Comparison of ENCODE assay signal across 22 mouse cellular contexts in the genomic region with DNA sequence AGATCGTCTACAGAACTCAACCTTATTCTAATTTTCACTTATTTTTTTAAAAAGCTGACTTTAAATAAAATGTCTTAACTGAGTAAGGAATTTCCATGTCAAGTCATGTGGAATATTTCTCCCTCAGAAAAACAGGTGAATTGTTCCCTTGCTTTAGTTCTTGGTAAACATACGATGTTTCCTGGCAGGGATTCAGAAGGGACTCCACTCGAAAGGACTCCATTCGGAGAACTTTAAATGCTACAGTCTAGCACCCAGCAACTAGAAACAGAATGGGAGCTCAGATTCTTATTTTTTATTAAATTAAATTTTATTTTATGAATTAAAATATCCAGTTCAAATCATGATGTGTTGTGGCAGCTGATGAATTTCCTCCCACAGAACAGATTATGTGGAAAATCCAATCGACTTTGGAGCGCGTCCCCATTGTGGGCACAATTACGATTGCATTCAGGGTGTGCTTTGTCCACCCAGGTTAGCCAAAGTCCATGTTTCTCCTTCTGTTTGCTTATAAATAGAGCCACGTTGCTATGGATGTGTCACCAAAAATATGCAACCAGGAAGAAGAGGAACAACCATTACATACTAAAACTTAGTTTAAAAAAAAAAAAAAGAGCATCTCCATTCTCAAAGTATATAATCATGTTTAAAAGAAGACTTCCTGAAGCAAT.
A peak's percentile ranks its signal among the peaks of the same experiment; 100 is the strongest.
DNase-seq lines count a peak whose midpoint lies in the region; ATAC-seq and TF ChIP-seq lines count a peak whose summit lies in the region.
"Had no signal": no experiment of that assay in that cellular context is flagged by ENCODE, and none has a peak within 500 bp of the region (broad histone marks: within the 10 kb centered on the region; RNA-seq: fewer than 3 reads in every experiment).

No protein-coding gene starts in this region.

- no peak overlapping the region for H3K27ac ChIP-seq in intestine, postnatal 0 days (ENCODE audit: low read depth, low read length)
- no peak overlapping the region for H3K27ac ChIP-seq in intestine, embryonic 15.5 days
- no peak overlapping the region for H3K27ac ChIP-seq in lung, embryonic 14.5 days (ENCODE audit: low read depth)
- no peak overlapping the region for H3K27ac ChIP-seq in stomach, postnatal 0 days (replicated peaks)
- H3K27ac ChIP-seq in hindbrain, embryonic 14.5 days: no peak overlapping the region
- H3K27ac ChIP-seq: embryonic facial prominence, embryonic 12.5 days; embryonic facial prominence, embryonic 15.5 days; gastrocnemius, adult 2 months; hindbrain, embryonic 13.5 days had no signal

- no peak for TF ChIP-seq EP300 in stomach, postnatal 0 days (optimal IDR thresholded peaks at IDR 0.05)

- peak; percentile 87 for ATAC-seq in intestine, postnatal 0 days
- ATAC-seq in intestine, embryonic 15.5 days: no peak
- ATAC-seq in lung, embryonic 14.5 days (ENCODE audit: insufficient read depth): no peak
- ATAC-seq in stomach, postnatal 0 days (ENCODE audit: low FRiP score, low TSS enrichment): peak; percentile 96
- ATAC-seq in hindbrain, embryonic 14.5 days (ENCODE audit: low FRiP score): no peak
- ATAC-seq: forebrain, embryonic 14.5 days; forebrain, postnatal 0 days; Patski had no signal

- H3K4me2 ChIP-seq in intestine, postnatal 0 days (replicated peaks; ENCODE audit: low read depth): no peak overlapping the region
- H3K4me2 ChIP-seq in intestine, embryonic 15.5 days (replicated peaks): no peak overlapping the region
- no peak overlapping the region for H3K4me2 ChIP-seq in lung, embryonic 14.5 days
- no peak overlapping the region for H3K4me2 ChIP-seq in stomach, postnatal 0 days (replicated peaks; ENCODE audit: low read depth)
- no peak overlapping the region for H3K4me2 ChIP-seq in hindbrain, embryonic 14.5 days (replicated peaks)
- H3K4me2 ChIP-seq: embryonic facial prominence, embryonic 12.5 days; embryonic facial prominence, embryonic 15.5 days; heart, embryonic 11.5 days; hindbrain, embryonic 13.5 days had no signal

- no peaks in the 10 kb centered on the region for H3K4me1 ChIP-seq in intestine, postnatal 0 days (replicated peaks; ENCODE audit: control insufficient read depth, insufficient read depth, low read length)
- H3K4me1 ChIP-seq in intestine, embryonic 15.5 days (replicated peaks): no peaks in the 10 kb centered on the region
- H3K4me1 ChIP-seq in lung, embryonic 14.5 days (ENCODE audit: insufficient read depth): 0 out of 2 replicates have a peak, but pooled peaks cover 3% of the 10 kb centered on the region
- no peaks in the 10 kb centered on the region for H3K4me1 ChIP-seq in stomach, postnatal 0 days (replicated peaks; ENCODE audit: control insufficient read depth, insufficient read depth)
- no peaks in the 10 kb centered on the region for H3K4me1 ChIP-seq in hindbrain, embryonic 14.5 days (replicated peaks; ENCODE audit: control insufficient read depth, insufficient read depth, low read length)
- H3K4me1 ChIP-seq: embryonic facial prominence, embryonic 12.5 days; hindbrain, embryonic 13.5 days had no signal

- no peaks in the 10 kb centered on the region for H3K9me3 ChIP-seq in intestine, postnatal 0 days (ENCODE audit: control insufficient read depth)
- H3K9me3 ChIP-seq in intestine, embryonic 15.5 days: no peaks in the 10 kb centered on the region
- H3K9me3 ChIP-seq in lung, embryonic 14.5 days (ENCODE audit: low read depth, low read length): no peaks in the 10 kb centered on the region
- H3K9me3 ChIP-seq in stomach, postnatal 0 days (ENCODE audit: control insufficient read depth, low read length): no peaks in the 10 kb centered on the region
- no peaks in the 10 kb centered on the region for H3K9me3 ChIP-seq in hindbrain, embryonic 14.5 days (ENCODE audit: control insufficient read depth, low read length)
- H3K9me3 ChIP-seq: embryonic facial prominence, embryonic 12.5 days; embryonic facial prominence, embryonic 15.5 days; hindbrain, embryonic 13.5 days had no signal

- TF ChIP-seq CTCF in intestine, postnatal 0 days (IDR thresholded peaks at IDR 0.05; ENCODE audit: low read depth): no peak
- no peak for TF ChIP-seq CTCF in lung, embryonic 14.5 days (IDR thresholded peaks at IDR 0.05; ENCODE audit: low read depth)
- no peak for TF ChIP-seq CTCF in stomach, postnatal 0 days (IDR thresholded peaks at IDR 0.05; ENCODE audit: low read depth)

- H3K36me3 ChIP-seq in intestine, postnatal 0 days (ENCODE audit: control insufficient read depth, insufficient read depth): no peaks in the 10 kb centered on the region
- no peaks in the 10 kb centered on the region for H3K36me3 ChIP-seq in intestine, embryonic 15.5 days
- no peaks in the 10 kb centered on the region for H3K36me3 ChIP-seq in lung, embryonic 14.5 days (ENCODE audit: insufficient read depth)
- H3K36me3 ChIP-seq in stomach, postnatal 0 days (ENCODE audit: control insufficient read depth, insufficient read depth, low read length): no peaks in the 10 kb centered on the region
- H3K36me3 ChIP-seq in hindbrain, embryonic 14.5 days (replicated peaks; ENCODE audit: control insufficient read depth, insufficient read depth): no peaks in the 10 kb centered on the region
- H3K36me3 ChIP-seq: embryonic facial prominence, embryonic 12.5 days; embryonic facial prominence, embryonic 15.5 days; hindbrain, embryonic 13.5 days had no signal

- no peak overlapping the region for H3K4me3 ChIP-seq in intestine, postnatal 0 days (ENCODE audit: low read depth, low read length)
- no peak overlapping the region for H3K4me3 ChIP-seq in intestine, embryonic 15.5 days (replicated peaks)
- H3K4me3 ChIP-seq in lung, embryonic 14.5 days (ENCODE audit: low read depth, low read length): no peak overlapping the region
- H3K4me3 ChIP-seq in stomach, postnatal 0 days (ENCODE audit: low read depth, low read length): no peak overlapping the region
- no peak overlapping the region for H3K4me3 ChIP-seq in hindbrain, embryonic 14.5 days (replicated peaks; ENCODE audit: low read length)
- H3K4me3 ChIP-seq: embryonic facial prominence, embryonic 12.5 days; embryonic facial prominence, embryonic 15.5 days; gastrocnemius, adult 2 months; hindbrain, embryonic 13.5 days had no signal

- no peak overlapping the region for H3K9ac ChIP-seq in intestine, postnatal 0 days (ENCODE audit: low read depth, low read length)
- no peak overlapping the region for H3K9ac ChIP-seq in intestine, embryonic 15.5 days
- no peak overlapping the region for H3K9ac ChIP-seq in lung, embryonic 14.5 days
- H3K9ac ChIP-seq in stomach, postnatal 0 days (ENCODE audit: low read length): no peak overlapping the region
- H3K9ac ChIP-seq in hindbrain, embryonic 14.5 days: no peak overlapping the region
- H3K9ac ChIP-seq: embryonic facial prominence, embryonic 12.5 days; embryonic facial prominence, embryonic 15.5 days; forebrain, postnatal 0 days; hindbrain, embryonic 13.5 days had no signal

- DNase-seq in lung, embryonic 14.5 days: peak; percentile 35
- no peak for DNase-seq in lung, postnatal 14 days
- peak; percentile 27 for DNase-seq in Muller cell, postnatal 12 days (ENCODE audit: inconsistent ontology term)
- peak; percentile 62 for DNase-seq in stomach, postnatal 0 days (ENCODE audit: low spot score)
- no peak for DNase-seq in hindbrain, embryonic 14.5 days (ENCODE audit: low spot score)
- DNase-seq: adrenal gland, postnatal 10 days; adrenal gland, postnatal 36 days; cerebellum, adult 18-20 months; cerebellum, adult 9-10 months; cerebellum, postnatal 14 days; forebrain, postnatal 0 days; gastrocnemius, adult 2 months; gastrocnemius, postnatal 14 days; heart, adult 11 months had no signal

- 59% methylated on average over 9 of the region's 9 CpGs for WGBS in intestine, postnatal 0 days
- 65% methylated on average over 9 of the region's 9 CpGs for WGBS in intestine, embryonic 15.5 days
- 67% methylated on average over 9 of the region's 9 CpGs for WGBS in lung, embryonic 14.5 days
- 52% methylated on average over 9 of the region's 9 CpGs for WGBS in stomach, postnatal 0 days
- WGBS in hindbrain, embryonic 14.5 days: 82% methylated on average over 9 of the region's 9 CpGs

- no peaks in the 10 kb centered on the region for H3K27me3 ChIP-seq in intestine, postnatal 0 days (replicated peaks; ENCODE audit: control insufficient read depth, insufficient read depth, low read length)
- no peaks in the 10 kb centered on the region for H3K27me3 ChIP-seq in intestine, embryonic 15.5 days (replicated peaks)
- H3K27me3 ChIP-seq in lung, embryonic 14.5 days (ENCODE audit: insufficient read depth, low read length): no peaks in the 10 kb centered on the region
- H3K27me3 ChIP-seq in stomach, postnatal 0 days (ENCODE audit: control insufficient read depth, insufficient read depth, low read length): no peaks in the 10 kb centered on the region
- no peaks in the 10 kb centered on the region for H3K27me3 ChIP-seq in hindbrain, embryonic 14.5 days (ENCODE audit: control insufficient read depth, insufficient read depth, low read length)
- H3K27me3 ChIP-seq: embryonic facial prominence, embryonic 12.5 days; embryonic facial prominence, embryonic 15.5 days; hindbrain, embryonic 13.5 days; Patski had no signal

Comparison
In these comparisons a context has a peak if more than half of its experiments do, and no peak if none do; other contexts are left out.
1. ATAC-seq: peak in intestine, postnatal 0 days (single experiment) and stomach, postnatal 0 days (single experiment); none in intestine, embryonic 15.5 days (single experiment), lung, embryonic 14.5 days (single experiment) and hindbrain, embryonic 14.5 days (single experiment).
2. DNase-seq: peak in lung, embryonic 14.5 days (single experiment), Muller cell, postnatal 12 days (single experiment) and stomach, postnatal 0 days (single experiment); none in lung, postnatal 14 days (single experiment) and hindbrain, embryonic 14.5 days (single experiment).